Mouse (Mus musculus): ENCODE results near the gene Oas2. TPM values are rescaled to one million over a fixed set of nuclear protein-coding genes. Genes with fewer than 3 reads are reported as not detected.

The Oas2 gene
- total RNA-seq, 2 experiments from 2014 or later: 0.10 TPM; not detected in 1

GRCm38 (mm10) chr5:120698801-120699391, 50.8 kb downstream of the Oas2 start:
- DNase-seq (ENCODE audit: extremely low spot score in 1 of 2, low spot score in 1 of 2): peak in 1 of 2 experiments; percentile 36

- DNase-seq (ENCODE audit: extremely low spot score in 1 of 2, low spot score in 1 of 2): no peak
These were observed 51.5 kb downstream of the Oas2 start for GRCm38 (mm10) chr5:120698181-120698580.

- DNase-seq (ENCODE audit: extremely low spot score in 1 of 2, low spot score in 1 of 2): no peak
These were observed 52.8 kb downstream of the Oas2 start for GRCm38 (mm10) chr5:120696865-120697264.

- no peak for DNase-seq (ENCODE audit: extremely low spot score in 1 of 2, low spot score in 1 of 2)
These were observed 53.5 kb downstream of the Oas2 start for GRCm38 (mm10) chr5:120696057-120696743.

- no peak for DNase-seq (ENCODE audit: extremely low spot score in 1 of 2, low spot score in 1 of 2)
These were observed 55.0 kb downstream of the Oas2 start for GRCm38 (mm10) chr5:120694695-120695074.

- no peak for DNase-seq (ENCODE audit: extremely low spot score in 1 of 2, low spot score in 1 of 2)
These were observed 55.5 kb downstream of the Oas2 start for GRCm38 (mm10) chr5:120693931-120694694.

GRCm38 (mm10) chr5:120692034-120692433, 57.6 kb downstream of the Oas2 start:
- DNase-seq (ENCODE audit: extremely low spot score in 1 of 2, low spot score in 1 of 2): no peak

- DNase-seq (ENCODE audit: extremely low spot score in 1 of 2, low spot score in 1 of 2): no peak
These were observed 59.2 kb downstream of the Oas2 start for GRCm38 (mm10) chr5:120690417-120690816.

GRCm38 (mm10) chr5:120688434-120688833, 61.2 kb downstream of the Oas2 start:
- DNase-seq (ENCODE audit: extremely low spot score in 1 of 2, low spot score in 1 of 2): no peak

- DNase-seq (ENCODE audit: extremely low spot score in 1 of 2, low spot score in 1 of 2): no peak
These were observed 61.8 kb downstream of the Oas2 start for GRCm38 (mm10) chr5:120687897-120688296.

GRCm38 (mm10) chr5:120687484-120687851, 62.2 kb downstream of the Oas2 start:
- DNase-seq (ENCODE audit: extremely low spot score in 1 of 2, low spot score in 1 of 2): no peak

- DNase-seq (ENCODE audit: extremely low spot score in 1 of 2, low spot score in 1 of 2): no peak
These were observed 62.7 kb downstream of the Oas2 start for GRCm38 (mm10) chr5:120686749-120687483.

- no peak for DNase-seq (ENCODE audit: extremely low spot score in 1 of 2, low spot score in 1 of 2)
These were observed 64.0 kb downstream of the Oas2 start for GRCm38 (mm10) chr5:120685678-120686077.

GRCm38 (mm10) chr5:120682982-120683771, 66.5 kb downstream of the Oas2 start:
- no peak for DNase-seq (ENCODE audit: extremely low spot score in 1 of 2, low spot score in 1 of 2)

GRCm38 (mm10) chr5:120680918-120681317, 68.7 kb downstream of the Oas2 start:
- peak in 1 of 2 experiments; percentile 30 for DNase-seq (ENCODE audit: extremely low spot score in 1 of 2, low spot score in 1 of 2)

Other genes with a start within 250 kb of the Oas2 start
- 10 to 100 TPM; 61.5 to 70.3 TPM for gene Plbd2, start 246.2 kb downstream of the Oas2 start, total RNA-seq (2021)
- 10 to 100 TPM in 1 of 2 experiments, 1 to 10 TPM in 1; 6.5 to 14.3 TPM for gene Slc8b1, start 238.7 kb downstream of the Oas2 start, total RNA-seq (2021)
- 10 to 100 TPM; 31.0 to 39.9 TPM for gene Tpcn1, start 161.2 kb downstream of the Oas2 start, total RNA-seq (2021)
- gene Iqcd, start 160.8 kb downstream of the Oas2 start, total RNA-seq (2021): under 1 TPM; 0.79 to 0.80 TPM
- 10 to 100 TPM; 23.9 to 25.5 TPM for gene Rita1, start 137.3 kb downstream of the Oas2 start, total RNA-seq (2021)
- 10 to 100 TPM; 40.7 to 42.5 TPM for gene Ddx54, start 137.1 kb downstream of the Oas2 start, total RNA-seq (2021)
- under 1 TPM; 0.39 to 0.42 TPM for gene Cfap73, start 115.6 kb downstream of the Oas2 start, total RNA-seq (2021)
- 100 to 1,000 TPM in 1 of 2 experiments, 10 to 100 TPM in 1; 92.7 to 100 TPM for gene Rasal1, start 101.0 kb downstream of the Oas2 start, total RNA-seq (2021)
- 10 to 100 TPM; 67.2 to 78.5 TPM for gene Dtx1, start 37.9 kb downstream of the Oas2 start, total RNA-seq (2021)
- not detected for gene Oas3, start 27.8 kb upstream of the Oas2 start, total RNA-seq (2021)
- not detected for gene Oas1e, start 45.7 kb upstream of the Oas2 start, total RNA-seq (2021)
- gene Oas1c, start 62.7 kb upstream of the Oas2 start, total RNA-seq (2021): 1 to 10 TPM in 1 of 2 experiments, under 1 TPM in 1; 0.81 to 1.3 TPM
- not detected for gene Oas1f, start 97.5 kb upstream of the Oas2 start, total RNA-seq (2021)
- not detected for gene Oas1h, start 111.6 kb upstream of the Oas2 start, total RNA-seq (2021)
- not detected for gene Oas1g, start 137.8 kb upstream of the Oas2 start, total RNA-seq (2021)
- under 1 TPM; 0.26 to 0.27 TPM for gene Oas1a, start 157.7 kb upstream of the Oas2 start, total RNA-seq (2021)
- gene Oas1d, start 164.7 kb upstream of the Oas2 start, total RNA-seq (2021): not detected

Data from layer of hippocampus, postnatal 25 days (tissue).